Mouse (Mus musculus) embryonic facial prominence, embryonic 12.5 days (tissue): Measurements from ENCODE around the gene Zfp609. TPM values are rescaled to one million over a fixed set of nuclear protein-coding genes. Genes with fewer than 3 reads are reported as not detected.
A peak's percentile ranks its signal among the peaks of the same experiment; 100 is the strongest.

Source experiments
- ATAC-seq: fragments of 200-750 bp; cut with Nextera tagmentation; 2 replicates; pipeline ENCODE4 v1.8.0; 2017; ENCODE audit not compliant: insufficient number of reproducible peaks, insufficient read depth, low FRiP score, low TSS enrichment
- H3K27ac ChIP-seq: fragments of 300-500 bp; sonication (generic); 2 replicates; pipeline ENCODE4 v1.5.1; 2016; ENCODE audit warnings: mild to moderate bottlenecking
- H3K27me3 ChIP-seq: fragments of 300-500 bp; sonication (generic); 2 replicates; pipeline ENCODE4 v1.6.1; 2016; ENCODE audit warnings: mild to moderate bottlenecking, moderate library complexity
- H3K36me3 ChIP-seq: fragments of 300-500 bp; sonication (generic); 2 replicates; pipeline ENCODE4 v1.6.1; 2016; ENCODE audit warnings: mild to moderate bottlenecking
- H3K4me1 ChIP-seq: fragments of 300-500 bp; sonication (generic); 2 replicates; pipeline ENCODE4 v1.6.1; 2016
- H3K4me2 ChIP-seq: fragments of 300-500 bp; sonication (generic); replicated peaks from 2 replicates; pipeline ENCODE4 v1.6.1; 2016; ENCODE audit warnings: mild to moderate bottlenecking, moderate library complexity
- H3K4me3 ChIP-seq: fragments of 300-500 bp; sonication (generic); 2 replicates; pipeline ENCODE4 v1.5.1; 2016; ENCODE audit warnings: mild to moderate bottlenecking
- H3K9ac ChIP-seq: fragments of 300-500 bp; sonication (generic); 2 replicates; pipeline ENCODE4 v1.6.1; 2016; ENCODE audit warnings: mild to moderate bottlenecking, moderate library complexity
- H3K9me3 ChIP-seq: fragments of 300-500 bp; sonication (generic); 2 replicates; pipeline ENCODE4 v1.6.1; 2016; ENCODE audit warnings: mild to moderate bottlenecking, moderate library complexity
- WGBS: fragments of 180-500 bp; shearing (Covaris S2); methylation state at CpG from one replicate; pipeline ENCODE4 v1.1.7; 2016; 5-methylcytosine and 5-hydroxymethylcytosine counted together
- polyA plus RNA-seq: library from polyadenylated mRNA; unstranded; fragments of >200 nt; fragmentation: Nextera tagmentation; extraction: Ambion mirVana; gene quantifications from 2 replicates; pipeline ENCODE4 v1.2.1, GENCODE M21; 2016

The Zfp609 gene
- polyA plus RNA-seq, result 9.3 and 10.1 TPM in 2 replicates

- Histone ChIP-seq H3K4me2 (peak within 1 kb of the TSS; percentile 62), H3K4me1 (peaks cover 30% of the 10 kb centered on the region), H3K9me3 (no peaks in the 10 kb centered on the region), H3K27me3 (no peaks in the 10 kb centered on the region), H3K36me3 (no peaks in the 10 kb centered on the region; the same call in 1 of the 2 replicates), H3K9ac (peak within 1 kb of the TSS; percentile 96), H3K27ac (peak within 1 kb of the TSS; percentile 99), H3K4me3 (peak within 1 kb of the TSS; percentile 87)
- under 1% methylated on average over 42 of the region's 76 CpGs for WGBS
- ATAC-seq, result peak; percentile 88
Observed at GRCm38 (mm10) chr9:65827344-65828015, at the start of gene Zfp609. Zfp609 (minus strand) TSS chr9:65827564.

GRCm38 (mm10) chr9:65859656-65860055 is 32.3 kb upstream of the Zfp609 start:
- Histone ChIP-seq H3K27me3 (no peaks in the 10 kb centered on the region), H3K9me3 (no peaks in the 10 kb centered on the region), H3K4me2 (no peak overlapping the region), H3K4me3 (no peak overlapping the region), H3K27ac (no peak overlapping the region), H3K36me3 (peaks cover 51% of the 10 kb centered on the region), H3K4me1 (no peaks in the 10 kb centered on the region), H3K9ac (no peak overlapping the region)
- 71% methylated on average over 1 of the region's 1 CpGs for WGBS
- ATAC-seq, result no peak

GRCm38 (mm10) chr9:65850203-65850602 is 22.8 kb upstream of the Zfp609 start:
- no peak overlapping the region for H3K9ac ChIP-seq
- no peak overlapping the region for H3K4me3 ChIP-seq
- ATAC-seq, result no peak
- H3K4me2 ChIP-seq, result no peak overlapping the region
- H3K4me1 ChIP-seq, result no peaks in the 10 kb centered on the region
- H3K36me3 ChIP-seq, result peaks cover 13% of the 10 kb centered on the region
- no peak overlapping the region for H3K27ac ChIP-seq
- H3K9me3 ChIP-seq, result no peaks in the 10 kb centered on the region
- no peaks in the 10 kb centered on the region for H3K27me3 ChIP-seq
- 26% methylated on average over 1 of the region's 1 CpGs for WGBS

- H3K27me3 ChIP-seq, result no peaks in the 10 kb centered on the region
- no peaks in the 10 kb centered on the region for H3K9me3 ChIP-seq
- peaks cover 8% of the 10 kb centered on the region; the same call in 1 of the 2 replicates for H3K36me3 ChIP-seq
- no peaks in the 10 kb centered on the region for H3K4me1 ChIP-seq
- ATAC-seq, result no peak
- H3K4me3 ChIP-seq, result no peak overlapping the region
- H3K27ac ChIP-seq, result no peak overlapping the region
- H3K9ac ChIP-seq, result no peak overlapping the region
- no peak overlapping the region for H3K4me2 ChIP-seq
Observed at GRCm38 (mm10) chr9:65848154-65848553, 20.8 kb upstream of the Zfp609 start.

- no peaks in the 10 kb centered on the region for H3K9me3 ChIP-seq
- no peak overlapping the region for H3K9ac ChIP-seq
- no peak overlapping the region for H3K4me2 ChIP-seq
- no peaks in the 10 kb centered on the region for H3K4me1 ChIP-seq
- ATAC-seq, result no peak
- no peak overlapping the region for H3K4me3 ChIP-seq
- 0 out of 2 replicates have a peak, but pooled peaks cover 2% of the 10 kb centered on the region for H3K36me3 ChIP-seq
- H3K27me3 ChIP-seq, result no peaks in the 10 kb centered on the region
- no peak overlapping the region for H3K27ac ChIP-seq
- 87% methylated on average over 7 of the region's 7 CpGs for WGBS
Observed at GRCm38 (mm10) chr9:65844421-65845165, 17.2 kb upstream of the Zfp609 start.

GRCm38 (mm10) chr9:65839841-65840240 is 12.5 kb upstream of the Zfp609 start:
- no peaks in the 10 kb centered on the region for H3K4me1 ChIP-seq
- H3K27me3 ChIP-seq, result no peaks in the 10 kb centered on the region
- no peak overlapping the region for H3K9ac ChIP-seq
- H3K9me3 ChIP-seq, result no peaks in the 10 kb centered on the region
- H3K4me2 ChIP-seq, result no peak overlapping the region
- no peak for ATAC-seq
- H3K4me3 ChIP-seq, result no peak overlapping the region
- WGBS, result 97% methylated on average over 1 of the region's 1 CpGs
- H3K27ac ChIP-seq, result no peak overlapping the region
- H3K36me3 ChIP-seq, result peaks cover 16% of the 10 kb centered on the region

GRCm38 (mm10) chr9:65836916-65837315 is 9.6 kb upstream of the Zfp609 start:
- Histone ChIP-seq H3K4me3 (no peak overlapping the region), H3K9ac (no peak overlapping the region), H3K27ac (no peak overlapping the region), H3K4me2 (no peak overlapping the region), H3K27me3 (no peaks in the 10 kb centered on the region), H3K4me1 (no peaks in the 10 kb centered on the region), H3K9me3 (no peaks in the 10 kb centered on the region), H3K36me3 (peaks cover 15% of the 10 kb centered on the region)
- no peak for ATAC-seq

GRCm38 (mm10) chr9:65834628-65835354 is 7.4 kb upstream of the Zfp609 start:
- no peak for ATAC-seq
- no peak overlapping the region for H3K4me3 ChIP-seq
- whole genome bisulfite sequencing, result 78% methylated on average over 10 of the region's 10 CpGs
- no peak overlapping the region for H3K4me2 ChIP-seq
- H3K27ac ChIP-seq, result no peak overlapping the region
- no peaks in the 10 kb centered on the region for H3K27me3 ChIP-seq
- H3K9ac ChIP-seq, result no peak overlapping the region
- H3K36me3 ChIP-seq, result peaks cover 15% of the 10 kb centered on the region
- no peaks in the 10 kb centered on the region for H3K9me3 ChIP-seq
- no peaks in the 10 kb centered on the region for H3K4me1 ChIP-seq

- Histone ChIP-seq H3K4me1 (peaks cover 1% of the 10 kb centered on the region; the same call in 1 of the 2 replicates), H3K36me3 (peaks cover 13% of the 10 kb centered on the region), H3K27ac (no peak overlapping the region), H3K4me2 (no peak overlapping the region), H3K4me3 (no peak overlapping the region), H3K27me3 (no peaks in the 10 kb centered on the region), H3K9me3 (no peaks in the 10 kb centered on the region), H3K9ac (no peak overlapping the region)
- no peak for ATAC-seq
Observed at GRCm38 (mm10) chr9:65833640-65834039, 6.3 kb upstream of the Zfp609 start.

- H3K9ac ChIP-seq, result no peak overlapping the region
- WGBS, result 67% methylated on average over 2 of the region's 2 CpGs
- H3K9me3 ChIP-seq, result no peaks in the 10 kb centered on the region
- H3K36me3 ChIP-seq, result peaks cover 9% of the 10 kb centered on the region
- no peak overlapping the region for H3K27ac ChIP-seq
- no peak overlapping the region for H3K4me2 ChIP-seq
- peaks cover 5% of the 10 kb centered on the region; the same call in 1 of the 2 replicates for H3K4me1 ChIP-seq
- H3K4me3 ChIP-seq, result no peak overlapping the region
- no peak for ATAC-seq
- no peaks in the 10 kb centered on the region for H3K27me3 ChIP-seq
Observed at GRCm38 (mm10) chr9:65833230-65833629, 5.9 kb upstream of the Zfp609 start.

GRCm38 (mm10) chr9:65832041-65832440 is 4.7 kb upstream of the Zfp609 start:
- Histone ChIP-seq H3K9ac (no peak overlapping the region), H3K27ac (no peak overlapping the region), H3K27me3 (no peaks in the 10 kb centered on the region), H3K4me3 (no peak overlapping the region), H3K4me1 (peaks cover 8% of the 10 kb centered on the region; the same call in 1 of the 2 replicates), H3K9me3 (no peaks in the 10 kb centered on the region), H3K4me2 (no peak overlapping the region), H3K36me3 (peaks cover 3% of the 10 kb centered on the region)
- WGBS, result 68% methylated on average over 2 of the region's 2 CpGs
- no peak for ATAC-seq
